Mouse (Mus musculus) left cerebral cortex, adult 11 months (tissue): ENCODE results near the gene Itpripl1.
"Not testable (repeated sequence)": the region's sequence is repeated elsewhere in the genome, so short reads cannot be mapped to it uniquely, and the experiment has no call there.

ENCODE experiments used
- DNase-seq: peaks from one replicate; pipeline ENCODE4 v3.0.0; 2022; ENCODE audit warnings: low spot score

The Itpripl1 gene

GRCm38 (mm10) chr2:127090151-127090550 is 53.1 kb downstream of the Itpripl1 start:
- DNase-seq = not testable (repeated sequence)
